Mouse (Mus musculus) kidney, embryonic 14.5 days (tissue): ENCODE measurements around the gene Lars2. TPM values are rescaled to one million over a fixed set of nuclear protein-coding genes. Genes with fewer than 3 reads are reported as not detected.

Experiments
- ATAC-seq: fragments of 200-750 bp; cut with Nextera tagmentation; 2 replicates; pipeline ENCODE4 v1.8.0; 2017; ENCODE audit warnings: moderate number of reproducible peaks, mild to moderate bottlenecking, moderate TSS enrichment, moderate library complexity; ENCODE audit not compliant: low FRiP score, low TSS enrichment
- H3K27ac ChIP-seq: fragments of 300-500 bp; sonication (generic); 2 replicates; pipeline ENCODE4 v1.5.1; 2014; ENCODE audit warnings: low read depth, mild to moderate bottlenecking, low read length, moderate library complexity, mixed read lengths
- H3K27me3 ChIP-seq: fragments of 300-500 bp; sonication (generic); 2 replicates; pipeline ENCODE4 v1.6.1; 2014; ENCODE audit warnings: mild to moderate bottlenecking, low read length; ENCODE audit not compliant: control insufficient read depth, insufficient read depth
- H3K36me3 ChIP-seq: fragments of 300-500 bp; sonication (generic); 2 replicates; pipeline ENCODE4 v1.6.1; 2014; ENCODE audit warnings: low read length, mixed read lengths; ENCODE audit not compliant: control insufficient read depth, insufficient read depth
- H3K4me1 ChIP-seq: fragments of 300-500 bp; sonication (generic); 2 replicates; pipeline ENCODE4 v1.6.1; 2014; ENCODE audit warnings: low read length, mixed read lengths; ENCODE audit not compliant: control insufficient read depth, insufficient read depth
- H3K4me2 ChIP-seq: fragments of 300-500 bp; sonication (generic); replicated peaks from 2 replicates; pipeline ENCODE4 v1.6.1; 2014; ENCODE audit warnings: low read depth, mild to moderate bottlenecking, low read length
- H3K4me3 ChIP-seq: fragments of 300-500 bp; sonication (generic); 2 replicates; pipeline ENCODE4 v1.5.1; 2014; ENCODE audit warnings: mild to moderate bottlenecking, low read length
- H3K9ac ChIP-seq: fragments of 300-500 bp; sonication (generic); 2 replicates; pipeline ENCODE4 v1.6.1; 2014; ENCODE audit warnings: low read depth, mild to moderate bottlenecking, low read length, moderate library complexity
- H3K9me3 ChIP-seq: fragments of 300-500 bp; sonication (generic); 2 replicates; pipeline ENCODE4 v1.6.1; 2016; ENCODE audit warnings: low read length; ENCODE audit not compliant: control insufficient read depth
- WGBS: fragments of 180-500 bp; shearing (Covaris S2); extraction: QIAGEN DNeasy Blood & Tissue Kit; methylation state at CpG from one replicate; pipeline ENCODE4 v1.1.7; 2014; 5-methylcytosine and 5-hydroxymethylcytosine counted together
- polyA plus RNA-seq: library from polyadenylated mRNA; unstranded; fragments of >200 nt; fragmentation: Nextera tagmentation; extraction: Ambion mirVana; gene quantifications from 2 replicates; pipeline ENCODE4 v1.2.1, GENCODE M21; 2014

The Lars2 gene
- polyA plus RNA-seq, 1 experiment from 2014 or later, result 1,448 TPM

- Histone ChIP-seq H3K4me1 (peaks cover 31% of the 10 kb centered on the region), H3K4me3 (no peak overlapping the region), H3K9ac (no peak overlapping the region), H3K27ac (no peak overlapping the region), H3K9me3 (no peaks in the 10 kb centered on the region), H3K27me3 (no peaks in the 10 kb centered on the region), H3K4me2 (no peak overlapping the region), H3K36me3 (peaks cover 21% of the 10 kb centered on the region; the same call in 1 of the 2 replicates)
- 56% methylated on average over 2 of the region's 2 CpGs for WGBS
- ATAC-seq, result no peak
Measured at GRCm38 (mm10) chr9:123489073-123489472, 122.3 kb downstream of the Lars2 start.

DNA sequence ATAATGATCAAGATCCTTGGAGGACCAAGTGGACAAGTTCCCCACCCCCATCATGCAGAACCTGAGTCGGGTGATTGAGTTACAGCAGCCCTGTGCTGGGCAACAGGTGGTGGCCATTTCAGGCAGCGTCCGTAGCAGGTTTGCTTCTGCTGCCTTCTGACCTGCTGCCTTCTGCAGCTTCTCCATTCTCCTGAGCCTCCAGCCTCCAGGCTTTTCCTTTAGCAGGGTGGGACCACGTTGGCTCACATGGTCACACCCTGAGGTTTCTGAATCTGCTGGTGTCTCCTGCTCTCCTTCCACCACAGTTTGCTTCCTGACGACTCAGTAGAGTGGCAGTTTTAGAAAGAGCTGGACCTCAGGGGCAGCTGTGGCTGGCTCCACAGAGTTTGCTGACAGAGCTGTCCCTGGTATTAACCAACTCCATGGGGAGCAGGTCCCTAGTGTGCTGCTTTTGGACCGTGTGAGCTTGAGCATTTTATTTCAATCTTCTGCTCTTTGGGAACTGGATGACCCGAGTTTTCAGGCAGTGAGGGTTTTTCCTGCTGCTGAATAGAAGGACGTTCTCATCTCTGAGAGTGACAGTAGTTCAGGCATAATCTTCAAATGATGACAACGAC is 123.1 kb downstream of the Lars2 start:
- Histone ChIP-seq H3K4me1 (peaks cover 31% of the 10 kb centered on the region), H3K4me3 (no peak overlapping the region), H3K4me2 (no peak overlapping the region), H3K36me3 (peaks cover 16% of the 10 kb centered on the region; the same call in 1 of the 2 replicates), H3K9ac (no peak overlapping the region), H3K27me3 (no peaks in the 10 kb centered on the region), H3K9me3 (no peaks in the 10 kb centered on the region), H3K27ac (no peak overlapping the region; the same call in 1 of the 2 replicates)
- peak; percentile 48 for ATAC-seq
- 51% methylated on average over 9 of the region's 9 CpGs for WGBS

- Histone ChIP-seq H3K4me1 (peaks cover 31% of the 10 kb centered on the region), H3K9ac (no peak overlapping the region), H3K36me3 (peaks cover 10% of the 10 kb centered on the region; the same call in 1 of the 2 replicates), H3K4me3 (no peak overlapping the region), H3K9me3 (no peaks in the 10 kb centered on the region), H3K4me2 (no peak overlapping the region), H3K27me3 (no peaks in the 10 kb centered on the region), H3K27ac (no peak overlapping the region)
- no peak for ATAC-seq
- WGBS, result 74% methylated on average over 5 of the region's 5 CpGs
Measured at GRCm38 (mm10) chr9:123490930-123491329, 124.2 kb downstream of the Lars2 start.

DNA sequence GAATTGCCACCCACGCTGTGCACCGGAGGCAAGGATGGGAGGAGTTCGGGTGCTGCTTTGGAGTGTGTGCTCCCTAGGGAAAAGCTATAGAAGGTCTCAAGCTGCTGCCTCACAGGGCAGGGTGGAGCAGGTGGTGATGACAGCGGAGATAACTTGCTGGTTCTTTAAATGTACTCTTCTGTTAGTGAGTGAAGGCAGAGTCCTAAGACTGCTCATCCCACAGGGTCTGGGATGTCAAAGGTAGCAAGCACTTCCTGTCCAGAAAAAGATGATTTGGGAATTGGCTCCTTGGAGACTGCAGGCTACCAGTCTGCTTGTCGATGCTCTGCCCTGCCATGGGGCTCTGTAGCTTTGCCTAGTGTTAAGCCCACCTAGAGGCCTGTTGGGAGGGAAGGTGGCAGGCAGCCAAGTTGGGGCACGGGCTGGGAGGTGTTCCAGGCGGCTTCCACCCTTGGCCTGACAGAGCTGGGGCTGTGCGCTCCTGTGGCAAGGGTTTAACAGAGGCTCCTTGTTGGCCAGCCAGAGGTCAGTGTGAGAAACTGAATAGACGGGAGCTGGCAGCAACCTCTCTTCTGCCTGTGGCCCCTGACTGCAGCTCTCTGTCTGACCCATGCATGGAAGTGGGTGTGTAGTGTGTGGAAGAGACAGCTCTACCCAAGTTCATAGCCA is 125.3 kb downstream of the Lars2 start:
- 77% methylated on average over 9 of the region's 9 CpGs for WGBS
- Histone ChIP-seq H3K9ac (no peak overlapping the region), H3K4me2 (no peak overlapping the region), H3K4me1 (peaks cover 35% of the 10 kb centered on the region), H3K9me3 (no peaks in the 10 kb centered on the region), H3K27ac (peak overlapping the region; percentile 2; the same call in 1 of the 2 replicates), H3K36me3 (no peaks in the 10 kb centered on the region; the same call in 1 of the 2 replicates), H3K27me3 (no peaks in the 10 kb centered on the region), H3K4me3 (no peak overlapping the region)
- ATAC-seq, result 0 out of 2 replicates have a peak, but pooled peaks have one; percentile 21

- peak; percentile 62 for ATAC-seq
- H3K9me3 ChIP-seq, result no peaks in the 10 kb centered on the region
- H3K27me3 ChIP-seq, result no peaks in the 10 kb centered on the region
- 5% methylated on average over 13 of the region's 13 CpGs for WGBS
- peak overlapping the region; percentile 24 for H3K4me2 ChIP-seq
- peaks cover 5% of the 10 kb centered on the region; the same call in 1 of the 2 replicates for H3K36me3 ChIP-seq
- H3K9ac ChIP-seq, result no peak overlapping the region
- 0 out of 2 replicates have a peak, but pooled peaks cover 14% of the 10 kb centered on the region for H3K4me1 ChIP-seq
- H3K4me3 ChIP-seq, result peak overlapping the region; percentile 10; the same call in 1 of the 2 replicates
- H3K27ac ChIP-seq, result no peak overlapping the region
Measured at GRCm38 (mm10) chr9:123496665-123497064, 129.9 kb downstream of the Lars2 start.

- ATAC-seq, result no peak
Measured at GRCm38 (mm10) chr9:123497906-123498305, 131.2 kb downstream of the Lars2 start.

GRCm38 (mm10) chr9:123500480-123500879 is 133.8 kb downstream of the Lars2 start:
- no peaks in the 10 kb centered on the region for H3K27me3 ChIP-seq
- 0 out of 2 replicates have a peak, but pooled peaks cover 6% of the 10 kb centered on the region for H3K4me1 ChIP-seq
- no peak overlapping the region for H3K27ac ChIP-seq
- H3K4me3 ChIP-seq, result no peak overlapping the region
- no peaks in the 10 kb centered on the region for H3K9me3 ChIP-seq
- H3K9ac ChIP-seq, result no peak overlapping the region
- H3K36me3 ChIP-seq, result peaks cover 17% of the 10 kb centered on the region
- H3K4me2 ChIP-seq, result no peak overlapping the region
- no peak for ATAC-seq
- WGBS, result 86% methylated on average over 4 of the region's 4 CpGs

More at GRCm38 (mm10) chr9:123497906-123498305, 131.2 kb downstream of the Lars2 start:
- no peaks in the 10 kb centered on the region for H3K9me3 ChIP-seq
- no peak overlapping the region for H3K27ac ChIP-seq
- H3K4me2 ChIP-seq, result no peak overlapping the region
- WGBS, result 75% methylated on average over 5 of the region's 5 CpGs
- peaks cover 12% of the 10 kb centered on the region for H3K36me3 ChIP-seq
- 0 out of 2 replicates have a peak, but pooled peaks cover 6% of the 10 kb centered on the region for H3K4me1 ChIP-seq
- H3K4me3 ChIP-seq, result no peak overlapping the region
- H3K9ac ChIP-seq, result no peak overlapping the region
- no peaks in the 10 kb centered on the region for H3K27me3 ChIP-seq

DNA sequence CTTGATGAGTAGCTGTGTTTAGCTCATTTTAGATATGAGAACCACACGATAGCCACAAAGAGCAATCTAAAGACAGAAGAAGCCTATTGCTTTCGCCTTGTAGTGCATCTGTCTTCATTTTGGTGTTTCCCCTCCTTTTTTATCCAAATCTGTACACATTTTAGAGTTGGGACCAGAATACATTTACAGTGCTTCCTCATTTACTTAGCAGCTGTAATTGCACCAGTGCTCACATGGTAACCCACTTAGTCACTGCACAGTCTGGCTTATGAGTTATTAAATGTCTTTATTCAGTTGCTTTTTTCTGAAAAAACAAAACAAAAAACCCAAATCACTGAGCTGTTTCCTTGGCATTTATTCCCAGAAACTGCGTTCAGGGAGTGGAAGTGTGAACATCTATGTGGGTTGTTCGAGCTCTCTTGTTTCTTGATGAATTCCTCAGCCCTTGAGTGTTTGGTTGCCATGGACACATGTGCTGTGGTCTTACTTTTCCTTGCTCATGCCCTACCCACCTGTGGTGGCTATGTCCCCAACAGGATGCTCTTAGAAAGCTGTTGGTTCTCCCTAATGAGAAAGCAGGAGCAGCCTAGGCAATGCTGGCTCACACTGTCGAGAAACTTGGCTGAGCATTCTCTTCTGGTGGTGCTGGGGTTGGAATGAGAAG is 136.6 kb downstream of the Lars2 start:
- H3K27me3 ChIP-seq, result no peaks in the 10 kb centered on the region
- peaks cover 17% of the 10 kb centered on the region for H3K36me3 ChIP-seq
- no peak overlapping the region for H3K27ac ChIP-seq
- ATAC-seq, result no peak
- H3K9ac ChIP-seq, result no peak overlapping the region
- H3K4me2 ChIP-seq, result no peak overlapping the region
- no peaks in the 10 kb centered on the region for H3K9me3 ChIP-seq
- H3K4me1 ChIP-seq, result no peaks in the 10 kb centered on the region
- H3K4me3 ChIP-seq, result no peak overlapping the region
- WGBS, result 84% methylated on average over 5 of the region's 5 CpGs
